Mouse (Mus musculus): Measurements from ENCODE around the gene Mrpl14. TPM values are rescaled to one million over a fixed set of nuclear protein-coding genes. Genes with fewer than 3 reads are reported as not detected.

Gene Mrpl14
- polyA plus RNA-seq, 1 experiment from 2014 or later: 191 TPM

DNA sequence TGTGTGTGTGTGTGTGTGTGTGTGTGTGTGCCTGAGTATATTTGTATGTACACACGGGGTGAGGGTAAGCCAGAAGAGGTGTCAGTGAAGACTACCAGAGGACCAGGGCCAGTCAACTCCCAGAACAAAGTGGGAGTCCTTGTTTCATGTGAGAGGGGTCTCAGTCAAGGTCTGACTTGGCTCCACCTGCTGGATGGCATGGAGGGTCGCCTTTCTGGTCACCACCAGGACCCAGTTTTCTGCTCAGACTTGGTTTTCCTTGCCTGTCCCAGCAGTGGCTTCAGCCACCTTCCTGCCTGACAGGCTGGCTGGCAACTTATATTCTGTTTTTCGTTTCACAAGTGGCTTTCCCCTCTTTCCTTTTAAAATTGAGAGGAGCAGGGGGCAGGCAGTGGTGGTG, 21.3 kb downstream of the Mrpl14 start:
- no peaks in the 10 kb centered on the region for H3K9me3 ChIP-seq (ENCODE audit: control insufficient read depth, low read length)
- no peak overlapping the region for H3K4me2 ChIP-seq (ENCODE audit: low read depth, low read length)
- no peaks in the 10 kb centered on the region for H3K36me3 ChIP-seq (ENCODE audit: control insufficient read depth, insufficient read depth, low read length)
- 24% methylated on average over 3 of the region's 3 CpGs for whole genome bisulfite sequencing
- no peak overlapping the region for H3K27ac ChIP-seq (ENCODE audit: low read length)
- H3K27me3 ChIP-seq (ENCODE audit: control insufficient read depth, insufficient read depth, low read depth, low read length): no peaks in the 10 kb centered on the region
- no peak overlapping the region for H3K9ac ChIP-seq (ENCODE audit: low read length)
- ATAC-seq (ENCODE audit: low read depth): no peak
- peaks cover 7% of the 10 kb centered on the region; the same call in 1 of the 2 replicates for H3K4me1 ChIP-seq (replicated peaks; ENCODE audit: control insufficient read depth, insufficient read depth, low read length)
- no peak overlapping the region for H3K4me3 ChIP-seq (ENCODE audit: low read length)

DNA sequence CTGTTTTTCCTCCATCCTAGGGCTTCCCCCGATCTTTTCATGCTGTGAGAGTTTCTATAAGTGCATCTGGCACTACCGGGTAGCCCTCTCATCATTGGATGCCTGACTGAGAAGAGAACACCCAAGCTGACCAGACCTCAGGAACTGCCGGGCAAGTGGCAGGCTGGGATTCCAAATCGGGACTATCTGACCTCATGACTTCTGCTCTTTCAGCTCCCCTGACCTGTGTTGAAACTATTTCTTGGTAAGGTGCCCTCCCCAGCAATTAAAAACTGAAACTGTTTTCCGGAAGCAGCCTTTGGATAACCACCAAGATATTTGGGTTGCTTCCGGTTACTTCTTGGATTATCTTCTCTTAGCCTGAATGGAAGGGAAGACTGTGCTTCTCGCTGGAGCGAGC, 22.1 kb downstream of the Mrpl14 start:
- H3K27me3 ChIP-seq (ENCODE audit: control insufficient read depth, insufficient read depth, low read depth, low read length): no peaks in the 10 kb centered on the region
- no peak overlapping the region for H3K9ac ChIP-seq (ENCODE audit: low read length)
- no peak overlapping the region for H3K27ac ChIP-seq (ENCODE audit: low read length)
- no peak overlapping the region for H3K4me2 ChIP-seq (ENCODE audit: low read depth, low read length)
- 81% methylated on average over 8 of the region's 8 CpGs for WGBS
- H3K4me1 ChIP-seq (replicated peaks; ENCODE audit: control insufficient read depth, insufficient read depth, low read length): no peaks in the 10 kb centered on the region; the same call in 1 of the 2 replicates
- H3K4me3 ChIP-seq (ENCODE audit: low read length): no peak overlapping the region
- H3K9me3 ChIP-seq (ENCODE audit: control insufficient read depth, low read length): no peaks in the 10 kb centered on the region
- no peak for ATAC-seq (ENCODE audit: low read depth)
- no peaks in the 10 kb centered on the region for H3K36me3 ChIP-seq (ENCODE audit: control insufficient read depth, insufficient read depth, low read length)

DNA sequence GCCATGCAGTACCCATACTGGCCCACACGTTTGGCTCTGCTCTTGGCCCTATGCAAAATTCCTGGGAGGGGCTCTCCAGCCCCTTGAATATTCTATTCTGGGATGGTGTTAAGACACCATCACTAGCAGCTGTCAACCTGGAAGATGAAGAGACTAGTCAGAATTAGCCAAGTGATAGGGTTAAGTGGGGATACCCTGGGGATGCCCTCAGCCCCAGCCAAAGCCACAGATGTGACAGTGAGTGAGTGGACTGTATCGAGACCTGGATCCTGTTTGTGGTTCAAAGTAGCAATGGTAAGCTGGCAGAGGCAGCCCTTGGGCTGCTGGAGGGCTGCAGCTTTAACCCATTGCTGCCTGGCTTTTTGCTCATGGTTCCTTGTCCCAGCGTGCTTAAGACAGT, 23.7 kb downstream of the Mrpl14 start:
- no peaks in the 10 kb centered on the region for H3K36me3 ChIP-seq (ENCODE audit: control insufficient read depth, insufficient read depth, low read length)
- H3K4me1 ChIP-seq (replicated peaks; ENCODE audit: control insufficient read depth, insufficient read depth, low read length): no peaks in the 10 kb centered on the region
- H3K4me3 ChIP-seq (ENCODE audit: low read length): no peak overlapping the region
- no peak overlapping the region for H3K27ac ChIP-seq (ENCODE audit: low read length)
- ATAC-seq (ENCODE audit: low read depth): no peak
- H3K9me3 ChIP-seq (ENCODE audit: control insufficient read depth, low read length): no peaks in the 10 kb centered on the region
- H3K4me2 ChIP-seq (ENCODE audit: low read depth, low read length): no peak overlapping the region
- WGBS: 29% methylated on average over 3 of the region's 3 CpGs
- H3K27me3 ChIP-seq (ENCODE audit: control insufficient read depth, insufficient read depth, low read depth, low read length): no peaks in the 10 kb centered on the region
- H3K9ac ChIP-seq (ENCODE audit: low read length): no peak overlapping the region

DNA sequence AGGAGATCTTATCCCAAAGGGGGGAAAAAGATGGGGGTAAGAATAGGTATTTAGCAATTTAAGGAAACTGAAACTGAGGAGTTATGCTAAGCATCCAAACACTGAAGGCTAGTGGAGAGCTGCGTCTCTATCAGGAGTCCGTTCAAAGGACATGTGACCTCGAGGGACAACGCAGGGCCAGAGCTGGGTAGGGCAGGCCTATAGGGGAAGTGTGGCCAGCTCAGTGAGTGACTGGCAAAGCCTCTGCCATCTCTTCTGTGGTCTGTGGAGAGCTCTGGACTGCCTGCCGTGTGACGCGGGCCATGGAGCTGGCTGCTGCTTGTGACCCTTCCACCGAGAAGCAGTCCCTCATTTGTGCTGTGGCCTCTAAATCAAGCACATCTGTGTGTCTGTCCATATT, 24.3 kb downstream of the Mrpl14 start:
- Histone ChIP-seq H3K36me3 (ENCODE audit: control insufficient read depth, insufficient read depth, low read length) (no peaks in the 10 kb centered on the region), H3K27ac (ENCODE audit: low read length) (no peak overlapping the region), H3K4me2 (ENCODE audit: low read depth, low read length) (no peak overlapping the region), H3K9me3 (ENCODE audit: control insufficient read depth, low read length) (no peaks in the 10 kb centered on the region), H3K9ac (ENCODE audit: low read length) (no peak overlapping the region), H3K4me3 (ENCODE audit: low read length) (no peak overlapping the region), H3K4me1 (replicated peaks; ENCODE audit: control insufficient read depth, insufficient read depth, low read length) (no peaks in the 10 kb centered on the region), H3K27me3 (ENCODE audit: control insufficient read depth, insufficient read depth, low read depth, low read length) (no peaks in the 10 kb centered on the region)
- WGBS: 75% methylated on average over 8 of the region's 8 CpGs
- no peak for ATAC-seq (ENCODE audit: low read depth)

DNA sequence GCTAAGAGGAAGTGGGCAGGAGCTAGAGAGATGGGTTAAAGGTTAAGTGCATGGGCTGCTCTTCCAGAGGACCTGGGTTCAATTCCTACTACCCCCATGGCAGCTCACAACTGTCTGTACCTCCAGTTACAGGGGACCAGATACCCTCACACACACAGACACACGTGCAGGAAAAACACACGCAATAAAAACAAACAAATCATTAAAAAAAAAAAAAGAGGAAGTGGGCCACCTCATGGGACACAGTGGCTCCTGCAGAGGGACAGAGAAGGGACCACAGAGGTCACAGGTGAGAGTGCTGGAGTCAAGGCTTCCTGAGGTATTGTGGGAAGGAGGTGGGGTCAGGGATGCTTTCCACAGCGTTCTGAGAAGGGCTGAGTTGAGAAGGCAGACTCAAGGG, 25.4 kb downstream of the Mrpl14 start:
- no peak for ATAC-seq (ENCODE audit: low read depth)
- Histone ChIP-seq H3K36me3 (ENCODE audit: control insufficient read depth, insufficient read depth, low read length) (no peaks in the 10 kb centered on the region), H3K27me3 (ENCODE audit: control insufficient read depth, insufficient read depth, low read depth, low read length) (no peaks in the 10 kb centered on the region), H3K27ac (ENCODE audit: low read length) (no peak overlapping the region), H3K4me2 (ENCODE audit: low read depth, low read length) (no peak overlapping the region), H3K4me3 (ENCODE audit: low read length) (no peak overlapping the region), H3K9me3 (ENCODE audit: control insufficient read depth, low read length) (no peaks in the 10 kb centered on the region), H3K4me1 (replicated peaks; ENCODE audit: control insufficient read depth, insufficient read depth, low read length) (no peaks in the 10 kb centered on the region), H3K9ac (ENCODE audit: low read length) (no peak overlapping the region)
- 30% methylated on average over 3 of the region's 3 CpGs for WGBS

- WGBS: 4% methylated on average over 10 of the region's 10 CpGs
- Histone ChIP-seq H3K27me3 (ENCODE audit: control insufficient read depth, insufficient read depth, low read depth, low read length) (no peaks in the 10 kb centered on the region), H3K4me2 (ENCODE audit: low read depth, low read length) (no peak overlapping the region), H3K4me3 (ENCODE audit: low read length) (no peak overlapping the region), H3K4me1 (replicated peaks; ENCODE audit: control insufficient read depth, insufficient read depth, low read length) (peaks cover under 1% of the 10 kb centered on the region; the same call in 1 of the 2 replicates), H3K9ac (ENCODE audit: low read length) (no peak overlapping the region), H3K9me3 (ENCODE audit: control insufficient read depth, low read length) (no peaks in the 10 kb centered on the region), H3K27ac (ENCODE audit: low read length) (no peak overlapping the region), H3K36me3 (ENCODE audit: control insufficient read depth, insufficient read depth, low read length) (no peaks in the 10 kb centered on the region)
- peak; percentile 60 for ATAC-seq (ENCODE audit: low read depth)
These were observed 32.2 kb downstream of the Mrpl14 start for GRCm38 (mm10) chr17:45718323-45718722.

- Histone ChIP-seq H3K9ac (ENCODE audit: low read length) (peak overlapping the region; percentile 82), H3K4me1 (replicated peaks; ENCODE audit: control insufficient read depth, insufficient read depth, low read length) (peaks cover 7% of the 10 kb centered on the region), H3K27ac (ENCODE audit: low read length) (peak overlapping the region; percentile 37; the same call in 1 of the 2 replicates), H3K36me3 (ENCODE audit: control insufficient read depth, insufficient read depth, low read length) (no peaks in the 10 kb centered on the region), H3K4me2 (ENCODE audit: low read depth, low read length) (peak overlapping the region; percentile 85), H3K9me3 (ENCODE audit: control insufficient read depth, low read length) (no peaks in the 10 kb centered on the region), H3K27me3 (ENCODE audit: control insufficient read depth, insufficient read depth, low read depth, low read length) (no peaks in the 10 kb centered on the region), H3K4me3 (ENCODE audit: low read length) (peak overlapping the region; percentile 58)
- WGBS: 2% methylated on average over 25 of the region's 25 CpGs
- ATAC-seq (ENCODE audit: low read depth): peak; percentile 64
These were observed 37.8 kb downstream of the Mrpl14 start for GRCm38 (mm10) chr17:45723732-45724573.

- WGBS: 82% methylated on average over 10 of the region's 10 CpGs
- ATAC-seq (ENCODE audit: low read depth): no peak
- H3K27me3 ChIP-seq (ENCODE audit: control insufficient read depth, insufficient read depth, low read depth, low read length): no peaks in the 10 kb centered on the region
- no peak overlapping the region for H3K9ac ChIP-seq (ENCODE audit: low read length)
- H3K4me3 ChIP-seq (ENCODE audit: low read length): no peak overlapping the region; the same call in 1 of the 2 replicates
- H3K4me1 ChIP-seq (replicated peaks; ENCODE audit: control insufficient read depth, insufficient read depth, low read length): peaks cover 7% of the 10 kb centered on the region
- no peak overlapping the region for H3K4me2 ChIP-seq (ENCODE audit: low read depth, low read length)
- no peaks in the 10 kb centered on the region for H3K9me3 ChIP-seq (ENCODE audit: control insufficient read depth, low read length)
- no peaks in the 10 kb centered on the region for H3K36me3 ChIP-seq (ENCODE audit: control insufficient read depth, insufficient read depth, low read length)
- H3K27ac ChIP-seq (ENCODE audit: low read length): no peak overlapping the region
These were observed 38.4 kb downstream of the Mrpl14 start for GRCm38 (mm10) chr17:45724574-45724921.

DNA sequence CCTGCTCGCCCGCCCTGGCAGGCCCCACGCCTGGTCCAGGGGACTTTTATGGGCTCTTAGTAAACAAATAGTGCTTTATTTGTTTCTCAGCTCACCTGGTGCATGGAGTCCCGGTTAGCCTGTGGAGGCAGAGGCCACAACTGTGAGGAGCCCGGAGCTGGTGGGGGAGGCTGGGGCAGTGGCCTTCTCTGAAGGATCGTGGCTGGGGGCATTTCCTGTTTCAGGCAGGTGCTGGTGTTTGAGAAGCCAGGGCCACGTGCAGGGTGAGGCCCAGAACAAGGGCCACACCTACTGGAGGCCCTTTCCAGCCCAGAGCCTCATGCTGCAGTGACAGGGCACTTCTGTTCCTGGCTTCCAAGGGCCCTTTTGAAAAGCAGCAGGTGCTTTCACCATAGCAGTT, 40.1 kb downstream of the Mrpl14 start:
- H3K4me1 ChIP-seq (replicated peaks; ENCODE audit: control insufficient read depth, insufficient read depth, low read length): peaks cover 7% of the 10 kb centered on the region
- no peaks in the 10 kb centered on the region for H3K36me3 ChIP-seq (ENCODE audit: control insufficient read depth, insufficient read depth, low read length)
- ATAC-seq (ENCODE audit: low read depth): peak; percentile 63
- no peak overlapping the region for H3K4me3 ChIP-seq (ENCODE audit: low read length)
- no peaks in the 10 kb centered on the region for H3K9me3 ChIP-seq (ENCODE audit: control insufficient read depth, low read length)
- 0 out of 2 replicates have a peak, but pooled peaks cover 3% of the 10 kb centered on the region for H3K27me3 ChIP-seq (ENCODE audit: control insufficient read depth, insufficient read depth, low read depth, low read length)
- H3K4me2 ChIP-seq (ENCODE audit: low read depth, low read length): no peak overlapping the region
- peak overlapping the region; percentile 66 for H3K27ac ChIP-seq (ENCODE audit: low read length)
- 34% methylated on average over 7 of the region's 7 CpGs for WGBS
- H3K9ac ChIP-seq (ENCODE audit: low read length): 0 out of 2 replicates have a peak overlapping the region, but pooled peaks have one; percentile 18
